Mouse (Mus musculus): Measurements from ENCODE around the gene Hspb1. TPM values are rescaled to one million over a fixed set of nuclear protein-coding genes. Genes with fewer than 3 reads are reported as not detected.
A peak's percentile ranks its signal among the peaks of the same experiment; 100 is the strongest.

The Hspb1 gene
- polyA plus RNA-seq, 1 experiment: 51.0 TPM

GRCm38 (mm10) chr5:135918593-135918992 lies 30.9 kb downstream of the Hspb1 start:
- Histone ChIP-seq H3K27ac (ENCODE audit: control insufficient read depth, insufficient read depth, low read depth, low read length) (no peak overlapping the region), H3K27me3 (ENCODE audit: control insufficient read depth, insufficient read depth, low read length) (no peaks in the 10 kb centered on the region), H3K4me3 (ENCODE audit: control insufficient read depth, low read depth, low read length) (no peak overlapping the region), H3K36me3 (ENCODE audit: control insufficient read depth, insufficient read depth, low read length) (no peaks in the 10 kb centered on the region), H3K4me1 (ENCODE audit: control insufficient read depth, insufficient read depth, low read length) (0 out of 2 replicates have a peak, but pooled peaks cover 2% of the 10 kb centered on the region)
- TF ChIP-seq POLR2A (IDR thresholded peaks at IDR 0.05; ENCODE audit: control insufficient read depth, low read depth, low read length) (no peak), CTCF (IDR thresholded peaks at IDR 0.05; ENCODE audit: control insufficient read depth, insufficient read depth, insufficient replicate concordance, low read depth, low read length) (no peak)

- Histone ChIP-seq H3K4me1 (ENCODE audit: control insufficient read depth, insufficient read depth, low read length) (0 out of 2 replicates have a peak, but pooled peaks cover 2% of the 10 kb centered on the region), H3K4me3 (ENCODE audit: control insufficient read depth, low read depth, low read length) (no peak overlapping the region), H3K27me3 (ENCODE audit: control insufficient read depth, insufficient read depth, low read length) (no peaks in the 10 kb centered on the region), H3K36me3 (ENCODE audit: control insufficient read depth, insufficient read depth, low read length) (no peaks in the 10 kb centered on the region), H3K27ac (ENCODE audit: control insufficient read depth, insufficient read depth, low read depth, low read length) (no peak overlapping the region)
- TF ChIP-seq POLR2A (IDR thresholded peaks at IDR 0.05; ENCODE audit: control insufficient read depth, low read depth, low read length) (no peak), CTCF (IDR thresholded peaks at IDR 0.05; ENCODE audit: control insufficient read depth, insufficient read depth, insufficient replicate concordance, low read depth, low read length) (no peak)
Observed at GRCm38 (mm10) chr5:135919902-135920301, 32.2 kb downstream of the Hspb1 start.

DNA sequence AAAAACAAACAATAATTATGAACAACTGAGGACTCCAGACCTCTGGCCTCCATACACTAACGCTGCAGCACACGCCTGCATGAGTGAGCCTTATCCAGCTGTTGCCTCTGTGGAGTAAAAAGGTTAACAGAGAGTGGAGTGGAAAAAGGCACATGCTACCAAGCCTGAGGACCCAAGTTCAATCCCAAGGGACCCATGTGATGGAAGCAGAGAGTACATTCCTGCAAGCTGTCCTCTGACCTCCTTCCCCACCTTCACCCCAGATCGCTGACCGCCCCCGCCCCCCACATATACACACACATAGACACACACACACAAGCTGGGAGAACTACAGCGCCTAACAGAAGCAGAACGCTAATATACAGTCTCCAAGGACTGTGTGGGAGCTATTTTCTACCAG lies 36.2 kb downstream of the Hspb1 start:
- Histone ChIP-seq H3K4me1 (ENCODE audit: control insufficient read depth, insufficient read depth, low read length) (no peaks in the 10 kb centered on the region), H3K27me3 (ENCODE audit: control insufficient read depth, insufficient read depth, low read length) (no peaks in the 10 kb centered on the region), H3K36me3 (ENCODE audit: control insufficient read depth, insufficient read depth, low read length) (no peaks in the 10 kb centered on the region), H3K4me3 (ENCODE audit: control insufficient read depth, low read depth, low read length) (no peak overlapping the region), H3K27ac (ENCODE audit: control insufficient read depth, insufficient read depth, low read depth, low read length) (no peak overlapping the region)
- TF ChIP-seq CTCF (IDR thresholded peaks at IDR 0.05; ENCODE audit: control insufficient read depth, insufficient read depth, insufficient replicate concordance, low read depth, low read length): no peak
- no peak for TF ChIP-seq POLR2A (IDR thresholded peaks at IDR 0.05; ENCODE audit: control insufficient read depth, low read depth, low read length)

DNA sequence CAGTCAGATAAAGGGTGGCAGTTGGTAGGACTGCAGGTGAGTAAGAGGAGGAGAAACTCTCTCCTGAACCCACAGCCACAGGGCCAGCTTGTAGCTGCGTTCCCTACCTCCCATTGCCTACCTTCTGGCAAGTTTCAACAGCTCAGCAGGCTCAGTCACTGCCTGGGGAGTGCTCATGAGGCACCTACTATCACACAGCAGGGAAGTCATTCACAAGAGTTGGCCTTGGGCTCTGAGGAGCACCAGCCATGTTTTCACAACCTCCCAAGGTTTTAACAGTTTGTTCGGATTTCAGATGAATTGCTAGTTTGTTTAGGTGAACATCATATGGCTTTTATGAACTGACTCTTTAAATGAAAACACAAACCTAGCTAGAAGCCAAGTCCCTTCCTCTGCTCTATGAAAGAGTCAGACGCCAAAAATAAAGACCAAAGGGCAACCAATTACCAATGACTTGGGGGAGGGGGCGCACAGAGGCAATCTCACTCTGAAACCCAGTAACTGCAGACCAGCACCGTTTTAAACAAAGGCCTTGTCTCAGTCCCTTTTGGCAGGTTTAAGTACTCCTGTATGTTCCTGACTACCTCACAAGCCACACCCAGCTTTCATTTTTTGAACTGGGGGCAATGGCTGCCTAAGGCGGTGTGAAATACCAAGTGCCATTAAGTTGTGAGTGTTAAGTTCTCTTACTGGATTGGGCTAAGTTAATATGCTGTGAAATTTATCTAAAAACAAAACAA lies 42.1 kb downstream of the Hspb1 start:
- no peaks in the 10 kb centered on the region for H3K27me3 ChIP-seq (ENCODE audit: control insufficient read depth, insufficient read depth, low read length)
- no peaks in the 10 kb centered on the region for H3K36me3 ChIP-seq (ENCODE audit: control insufficient read depth, insufficient read depth, low read length)
- H3K4me1 ChIP-seq (ENCODE audit: control insufficient read depth, insufficient read depth, low read length): peaks cover 3% of the 10 kb centered on the region
- H3K27ac ChIP-seq (ENCODE audit: control insufficient read depth, insufficient read depth, low read depth, low read length): no peak overlapping the region
- no peak overlapping the region for H3K4me3 ChIP-seq (ENCODE audit: control insufficient read depth, low read depth, low read length)
- TF ChIP-seq POLR2A (IDR thresholded peaks at IDR 0.05; ENCODE audit: control insufficient read depth, low read depth, low read length): no peak
- TF ChIP-seq CTCF (IDR thresholded peaks at IDR 0.05; ENCODE audit: control insufficient read depth, insufficient read depth, insufficient replicate concordance, low read depth, low read length): no peak

GRCm38 (mm10) chr5:135931526-135931925 lies 43.8 kb downstream of the Hspb1 start:
- H3K4me3 ChIP-seq (ENCODE audit: control insufficient read depth, low read depth, low read length): no peak overlapping the region
- H3K36me3 ChIP-seq (ENCODE audit: control insufficient read depth, insufficient read depth, low read length): no peaks in the 10 kb centered on the region
- peaks cover 9% of the 10 kb centered on the region for H3K4me1 ChIP-seq (ENCODE audit: control insufficient read depth, insufficient read depth, low read length)
- H3K27me3 ChIP-seq (ENCODE audit: control insufficient read depth, insufficient read depth, low read length): no peaks in the 10 kb centered on the region
- H3K27ac ChIP-seq (ENCODE audit: control insufficient read depth, insufficient read depth, low read depth, low read length): no peak overlapping the region
- TF ChIP-seq POLR2A (IDR thresholded peaks at IDR 0.05; ENCODE audit: control insufficient read depth, low read depth, low read length) (no peak), CTCF (IDR thresholded peaks at IDR 0.05; ENCODE audit: control insufficient read depth, insufficient read depth, insufficient replicate concordance, low read depth, low read length) (no peak)

GRCm38 (mm10) chr5:135932359-135932758 lies 44.6 kb downstream of the Hspb1 start:
- no peaks in the 10 kb centered on the region for H3K36me3 ChIP-seq (ENCODE audit: control insufficient read depth, insufficient read depth, low read length)
- no peak for TF ChIP-seq POLR2A (IDR thresholded peaks at IDR 0.05; ENCODE audit: control insufficient read depth, low read depth, low read length)
- TF ChIP-seq CTCF (IDR thresholded peaks at IDR 0.05; ENCODE audit: control insufficient read depth, insufficient read depth, insufficient replicate concordance, low read depth, low read length): no peak
- peaks cover 9% of the 10 kb centered on the region for H3K4me1 ChIP-seq (ENCODE audit: control insufficient read depth, insufficient read depth, low read length)
- H3K27me3 ChIP-seq (ENCODE audit: control insufficient read depth, insufficient read depth, low read length): no peaks in the 10 kb centered on the region
- no peak overlapping the region for H3K27ac ChIP-seq (ENCODE audit: control insufficient read depth, insufficient read depth, low read depth, low read length)
- no peak overlapping the region for H3K4me3 ChIP-seq (ENCODE audit: control insufficient read depth, low read depth, low read length)

DNA sequence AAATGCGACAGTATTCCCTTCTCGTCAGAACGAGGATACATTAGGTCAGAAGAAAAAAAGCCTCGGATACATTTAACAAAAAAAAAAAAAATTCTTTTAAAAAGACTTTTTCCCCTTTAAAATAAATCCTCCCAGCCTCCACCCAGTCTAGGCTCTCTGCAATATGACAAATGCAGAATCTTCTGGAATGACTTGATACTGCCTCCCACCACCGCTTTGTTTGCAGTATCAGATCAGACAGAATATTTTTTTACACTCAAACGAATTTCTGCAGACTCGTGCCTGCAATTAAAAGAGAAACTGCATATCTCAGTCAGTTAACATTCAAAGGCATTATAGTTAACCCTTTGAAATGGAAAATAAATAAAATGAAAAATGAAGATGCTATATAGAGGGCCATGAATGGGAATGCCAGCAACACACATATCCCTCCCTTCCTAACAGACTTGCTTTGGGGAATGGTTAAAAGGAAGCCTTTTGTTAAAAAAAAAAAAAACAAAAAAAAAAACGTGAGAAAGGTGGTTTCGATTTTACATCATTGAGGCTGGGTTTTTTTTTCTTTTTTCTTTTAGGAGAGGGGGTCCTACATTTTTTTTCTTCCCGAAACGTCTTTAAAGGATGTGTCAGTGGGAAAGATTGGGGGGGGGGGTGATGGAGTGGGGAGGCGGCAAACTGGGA lies 45.6 kb downstream of the Hspb1 start:
- H3K4me3 ChIP-seq (ENCODE audit: control insufficient read depth, low read depth, low read length): peak overlapping the region; percentile 94
- H3K36me3 ChIP-seq (ENCODE audit: control insufficient read depth, insufficient read depth, low read length): no peaks in the 10 kb centered on the region
- H3K27me3 ChIP-seq (ENCODE audit: control insufficient read depth, insufficient read depth, low read length): no peaks in the 10 kb centered on the region
- H3K27ac ChIP-seq (ENCODE audit: control insufficient read depth, insufficient read depth, low read depth, low read length): no peak overlapping the region
- peaks cover 9% of the 10 kb centered on the region for H3K4me1 ChIP-seq (ENCODE audit: control insufficient read depth, insufficient read depth, low read length)
- TF ChIP-seq POLR2A (IDR thresholded peaks at IDR 0.05; ENCODE audit: control insufficient read depth, low read depth, low read length): no peak
- TF ChIP-seq CTCF (IDR thresholded peaks at IDR 0.05; ENCODE audit: control insufficient read depth, insufficient read depth, insufficient replicate concordance, low read depth, low read length): no peak

Data from testis, adult 2 months (tissue).